Mouse (Mus musculus) stomach, postnatal 0 days (tissue): ENCODE results near the gene Fam118a.

Experiments used
- CTCF ChIP-seq: IDR thresholded peaks from 2 replicates; pipeline ENCODE4 v1.5.1; 2016; ENCODE audit warnings: antibody characterized with exemption, low read depth, mild to moderate bottlenecking, moderate library complexity
- EP300 ChIP-seq: optimal IDR thresholded peaks from 2 replicates; pipeline ENCODE3; 2016; ENCODE audit warnings: antibody characterized with exemption

- TF ChIP-seq CTCF (no peak), EP300 (no peak)
Observed at GRCm38 (mm10) chr15:84989098-84989497, 39.6 kb upstream of the Fam118a start.
